Mouse (Mus musculus) forebrain, embryonic 11.5 days (tissue): ENCODE data around the gene Cnnm2. TPM values are rescaled to one million over a fixed set of nuclear protein-coding genes. Genes with fewer than 3 reads are reported as not detected.

ENCODE experiments used
- ATAC-seq: fragments of 200-750 bp; cut with Nextera tagmentation; replicated peaks from 2 replicates; pipeline ENCODE4 v1.8.0; 2017; ENCODE audit warnings: moderate TSS enrichment; ENCODE audit not compliant: low FRiP score
- DNase-seq: peaks from one replicate; pipeline ENCODE4 v3.0.0-alpha.2; 2017; ENCODE audit warnings: low spot score
- H3K27ac ChIP-seq: fragments of 300-500 bp; sonication (generic); 2 replicates; pipeline ENCODE4 v1.5.1; 2014; ENCODE audit warnings: low read depth, low read length
- H3K27me3 ChIP-seq: fragments of 300-500 bp; sonication (generic); 2 replicates; pipeline ENCODE4 v1.6.1; 2014; ENCODE audit warnings: mild to moderate bottlenecking, low read length, mixed read lengths; ENCODE audit not compliant: control insufficient read depth, insufficient read depth
- H3K36me3 ChIP-seq: fragments of 300-500 bp; sonication (generic); 2 replicates; pipeline ENCODE4 v1.6.1; 2014; ENCODE audit warnings: mild to moderate bottlenecking, low read length, moderate library complexity, mixed read lengths; ENCODE audit not compliant: control insufficient read depth, insufficient read depth
- H3K4me1 ChIP-seq: fragments of 300-500 bp; sonication (generic); replicated peaks from 2 replicates; pipeline ENCODE4 v1.6.1; 2014; ENCODE audit warnings: low read length, mixed read lengths; ENCODE audit not compliant: control insufficient read depth, insufficient read depth
- H3K4me2 ChIP-seq: fragments of 300-500 bp; sonication (generic); 2 replicates; pipeline ENCODE4 v1.6.1; 2014; ENCODE audit warnings: low read depth, mild to moderate bottlenecking, low read length, moderate library complexity, mixed read lengths; ENCODE audit not compliant: severe bottlenecking
- H3K4me3 ChIP-seq: fragments of 300-500 bp; sonication (generic); 2 replicates; pipeline ENCODE4 v1.5.1; 2014; ENCODE audit warnings: low read depth, low read length
- H3K9ac ChIP-seq: fragments of 300-500 bp; sonication (generic); 2 replicates; pipeline ENCODE4 v1.6.1; 2014; ENCODE audit warnings: low read length
- H3K9me3 ChIP-seq: fragments of 300-500 bp; sonication (generic); 2 replicates; pipeline ENCODE4 v1.6.1; 2016; ENCODE audit warnings: low read length, mixed read lengths; ENCODE audit not compliant: control insufficient read depth
- WGBS: fragments of 180-500 bp; shearing (Covaris S2); extraction: QIAGEN DNeasy Blood & Tissue Kit; methylation state at CpG from one replicate; pipeline ENCODE4 v1.1.7; 2014; 5-methylcytosine and 5-hydroxymethylcytosine counted together
- polyA plus RNA-seq: library from polyadenylated mRNA; unstranded; fragments of >200 nt; fragmentation: Nextera tagmentation; extraction: Ambion mirVana; gene quantifications from 2 replicates; pipeline ENCODE4 v1.2.1, GENCODE M21; 2014

Gene Cnnm2
- polyA plus RNA-seq = 3.2 and 3.8 TPM in 2 replicates

GRCm38 (mm10) chr19:46761247-46761946, at the start of gene Cnnm2:
Gene Cnnm2, plus strand, starts transcription at chr19:46761596.
- Histone ChIP-seq H3K4me3 (peak within 1 kb of the TSS; percentile 72), H3K4me1 (peaks cover 8% of the 10 kb centered on the region; the same call in 1 of the 2 replicates), H3K36me3 (no peaks in the 10 kb centered on the region), H3K9me3 (no peaks in the 10 kb centered on the region; the same call in 1 of the 2 replicates), H3K27me3 (peaks cover 9% of the 10 kb centered on the region), H3K27ac (no peak within 1 kb of the TSS), H3K4me2 (peak within 1 kb of the TSS; percentile 94), H3K9ac (peak within 1 kb of the TSS; percentile 69)
- peak; percentile 97 for ATAC-seq
- WGBS = under 1% methylated on average over 59 of the region's 59 CpGs
- peak; percentile 100 for DNase-seq

- Histone ChIP-seq H3K27ac (no peak overlapping the region), H3K9ac (no peak overlapping the region), H3K4me3 (no peak overlapping the region), H3K4me2 (no peak overlapping the region), H3K9me3 (no peaks in the 10 kb centered on the region), H3K36me3 (no peaks in the 10 kb centered on the region), H3K27me3 (no peaks in the 10 kb centered on the region), H3K4me1 (no peaks in the 10 kb centered on the region)
- WGBS = 95% methylated on average over 8 of the region's 8 CpGs
- DNase-seq (no peak), ATAC-seq (no peak)
Measured at GRCm38 (mm10) chr19:46714234-46714633, 47.2 kb upstream of the Cnnm2 start.

- Histone ChIP-seq H3K27me3 (no peaks in the 10 kb centered on the region), H3K4me2 (no peak overlapping the region), H3K4me1 (no peaks in the 10 kb centered on the region), H3K36me3 (no peaks in the 10 kb centered on the region), H3K4me3 (no peak overlapping the region), H3K9me3 (no peaks in the 10 kb centered on the region), H3K27ac (no peak overlapping the region), H3K9ac (no peak overlapping the region)
- no peak for DNase-seq
- ATAC-seq = no peak
- WGBS = 84% methylated on average over 8 of the region's 8 CpGs
Measured at GRCm38 (mm10) chr19:46715016-46715415, 46.4 kb upstream of the Cnnm2 start.

- Histone ChIP-seq H3K4me2 (no peak overlapping the region), H3K36me3 (no peaks in the 10 kb centered on the region), H3K27me3 (no peaks in the 10 kb centered on the region), H3K27ac (no peak overlapping the region), H3K9ac (no peak overlapping the region), H3K4me1 (no peaks in the 10 kb centered on the region), H3K4me3 (no peak overlapping the region), H3K9me3 (no peaks in the 10 kb centered on the region)
- DNase-seq = no peak
- 90% methylated on average over 4 of the region's 4 CpGs for WGBS
- ATAC-seq = no peak
Measured at GRCm38 (mm10) chr19:46718150-46718549, 43.2 kb upstream of the Cnnm2 start.

- Histone ChIP-seq H3K9ac (no peak overlapping the region), H3K4me3 (no peak overlapping the region), H3K9me3 (no peaks in the 10 kb centered on the region), H3K27ac (no peak overlapping the region), H3K36me3 (no peaks in the 10 kb centered on the region), H3K4me2 (no peak overlapping the region), H3K27me3 (no peaks in the 10 kb centered on the region), H3K4me1 (no peaks in the 10 kb centered on the region)
- DNase-seq (peak; percentile 46), ATAC-seq (no peak)
- 67% methylated on average over 11 of the region's 11 CpGs for WGBS
Measured at GRCm38 (mm10) chr19:46724411-46724810, 37.0 kb upstream of the Cnnm2 start.

GRCm38 (mm10) chr19:46726142-46726541, 35.3 kb upstream of the Cnnm2 start:
- H3K27ac ChIP-seq = no peak overlapping the region
- DNase-seq (peak; percentile 13), ATAC-seq (no peak)
- no peak overlapping the region for H3K9ac ChIP-seq
- no peaks in the 10 kb centered on the region for H3K27me3 ChIP-seq
- H3K4me3 ChIP-seq = no peak overlapping the region
- no peak overlapping the region for H3K4me2 ChIP-seq
- 97% methylated on average over 8 of the region's 8 CpGs for WGBS
- H3K9me3 ChIP-seq = no peaks in the 10 kb centered on the region
- H3K4me1 ChIP-seq = no peaks in the 10 kb centered on the region
- H3K36me3 ChIP-seq = no peaks in the 10 kb centered on the region

GRCm38 (mm10) chr19:46727140-46727736, 34.2 kb upstream of the Cnnm2 start:
- DNase-seq (peak; percentile 47), ATAC-seq (peak; percentile 51; the same call in 1 of the 2 replicates)
- Histone ChIP-seq H3K4me1 (no peaks in the 10 kb centered on the region), H3K9ac (no peak overlapping the region), H3K36me3 (no peaks in the 10 kb centered on the region), H3K4me3 (no peak overlapping the region), H3K4me2 (no peak overlapping the region), H3K27ac (no peak overlapping the region), H3K9me3 (no peaks in the 10 kb centered on the region), H3K27me3 (no peaks in the 10 kb centered on the region)
- WGBS = 67% methylated on average over 8 of the region's 8 CpGs

GRCm38 (mm10) chr19:46727945-46728540, 33.4 kb upstream of the Cnnm2 start:
- H3K27me3 ChIP-seq = no peaks in the 10 kb centered on the region
- no peaks in the 10 kb centered on the region for H3K4me1 ChIP-seq
- H3K9me3 ChIP-seq = no peaks in the 10 kb centered on the region
- H3K36me3 ChIP-seq = no peaks in the 10 kb centered on the region
- H3K27ac ChIP-seq = no peak overlapping the region
- no peak overlapping the region for H3K4me3 ChIP-seq
- H3K4me2 ChIP-seq = no peak overlapping the region
- DNase-seq (peak; percentile 44), ATAC-seq (no peak)
- no peak overlapping the region for H3K9ac ChIP-seq
- WGBS = 91% methylated on average over 11 of the region's 11 CpGs
